Mouse (Mus musculus) hindbrain, embryonic 16.5 days (tissue): Measurements from ENCODE around the gene Map1a. TPM values are rescaled to one million over a fixed set of nuclear protein-coding genes. Genes with fewer than 3 reads are reported as not detected.
A peak's percentile ranks its signal among the peaks of the same experiment; 100 is the strongest.

Source experiments
- ATAC-seq: fragments of 200-750 bp; cut with Nextera tagmentation; 2 replicates; pipeline ENCODE4 v1.8.0; 2017; ENCODE audit warnings: moderate TSS enrichment, moderate library complexity
- H3K27ac ChIP-seq: fragments of 300-500 bp; sonication (generic); 2 replicates; pipeline ENCODE4 v1.5.1; 2014; ENCODE audit warnings: low read depth, mild to moderate bottlenecking, control low read depth, low read length, moderate library complexity
- H3K27me3 ChIP-seq: fragments of 300-500 bp; sonication (generic); replicated peaks from 2 replicates; pipeline ENCODE4 v1.6.1; 2014; ENCODE audit warnings: low read length; ENCODE audit not compliant: control insufficient read depth, insufficient read depth
- H3K36me3 ChIP-seq: fragments of 300-500 bp; sonication (generic); 2 replicates; pipeline ENCODE4 v1.6.1; 2014; ENCODE audit warnings: mild to moderate bottlenecking, low read length, moderate library complexity, mixed read lengths; ENCODE audit not compliant: control insufficient read depth, insufficient read depth
- H3K4me1 ChIP-seq: fragments of 300-500 bp; sonication (generic); 2 replicates; pipeline ENCODE4 v1.6.1; 2014; ENCODE audit warnings: low read depth, low read length; ENCODE audit not compliant: control insufficient read depth, insufficient read depth
- H3K4me2 ChIP-seq: fragments of 300-500 bp; sonication (generic); 2 replicates; pipeline ENCODE4 v1.6.1; 2014; ENCODE audit warnings: mild to moderate bottlenecking, low read length, control low read depth, moderate library complexity
- H3K4me3 ChIP-seq: fragments of 300-500 bp; sonication (generic); 2 replicates; pipeline ENCODE4 v1.5.1; 2014; ENCODE audit warnings: mild to moderate bottlenecking, low read length, control low read depth, moderate library complexity
- H3K9ac ChIP-seq: fragments of 300-500 bp; sonication (generic); 2 replicates; pipeline ENCODE4 v1.6.1; 2014; ENCODE audit warnings: low read depth, mild to moderate bottlenecking, control low read depth, low read length, moderate library complexity
- H3K9me3 ChIP-seq: fragments of 300-500 bp; sonication (generic); 2 replicates; pipeline ENCODE4 v1.6.1; 2014; ENCODE audit warnings: mild to moderate bottlenecking, low read length, moderate library complexity; ENCODE audit not compliant: control insufficient read depth
- WGBS: fragments of 180-500 bp; shearing (Covaris S2); extraction: QIAGEN DNeasy Blood & Tissue Kit; methylation state at CpG from one replicate; pipeline ENCODE4 v1.1.7; 2014; 5-methylcytosine and 5-hydroxymethylcytosine counted together
- polyA plus RNA-seq: library from polyadenylated mRNA; unstranded; fragments of >200 nt; fragmentation: Nextera tagmentation; extraction: Ambion mirVana; gene quantifications from 2 replicates; pipeline ENCODE4 v1.2.1, GENCODE M21; 2015

The Map1a gene
- polyA plus RNA-seq, 1 experiment from 2014 or later = 46.5 TPM

GRCm38 (mm10) chr2:121354378-121354777 lies 65.0 kb downstream of the Map1a start:
- Histone ChIP-seq H3K27ac (peak overlapping the region; percentile 89), H3K9ac (peak overlapping the region; percentile 92), H3K4me3 (peak overlapping the region; percentile 78), H3K27me3 (peaks cover 5% of the 10 kb centered on the region), H3K4me2 (peak overlapping the region; percentile 85), H3K9me3 (no peaks in the 10 kb centered on the region), H3K36me3 (no peaks in the 10 kb centered on the region; the same call in 1 of the 2 replicates), H3K4me1 (peaks cover 15% of the 10 kb centered on the region)
- WGBS = 4% methylated on average over 6 of the region's 6 CpGs
- no peak for ATAC-seq

- H3K4me3 ChIP-seq = peak within 1 kb of the TSS; percentile 78
- no peaks in the 10 kb centered on the region for H3K9me3 ChIP-seq
- peaks cover 17% of the 10 kb centered on the region for H3K4me1 ChIP-seq
- peak within 1 kb of the TSS; percentile 89 for H3K27ac ChIP-seq
- H3K4me2 ChIP-seq = peak within 1 kb of the TSS; percentile 85
- H3K9ac ChIP-seq = peak within 1 kb of the TSS; percentile 92
- ATAC-seq = peak; percentile 96
- H3K27me3 ChIP-seq = peaks cover 5% of the 10 kb centered on the region
- H3K36me3 ChIP-seq = no peaks in the 10 kb centered on the region
- under 1% methylated on average over 55 of the region's 58 CpGs for WGBS
These were observed 65.6 kb downstream of the Map1a start, which contains the start of gene Ppip5k1 for GRCm38 (mm10) chr2:121354820-121355592. Ppip5k1 (minus strand) TSS chr2:121355396.

GRCm38 (mm10) chr2:121357494-121357893 lies 68.1 kb downstream of the Map1a start, which contains the start of gene Ckmt1:
Ckmt1 (plus strand) TSS chr2:121357714.
- Histone ChIP-seq H3K27ac (peak within 1 kb of the TSS; percentile 90), H3K9me3 (no peaks in the 10 kb centered on the region), H3K4me2 (peak within 1 kb of the TSS; percentile 60), H3K27me3 (peaks cover 5% of the 10 kb centered on the region), H3K4me3 (peak within 1 kb of the TSS; percentile 54), H3K4me1 (peaks cover 17% of the 10 kb centered on the region), H3K9ac (peak within 1 kb of the TSS; percentile 77), H3K36me3 (no peaks in the 10 kb centered on the region)
- 66% methylated on average over 5 of the region's 5 CpGs for WGBS
- ATAC-seq = no peak

- H3K4me2 ChIP-seq = peak overlapping the region; percentile 60
- 3% methylated on average over 4 of the region's 4 CpGs for WGBS
These were observed 68.6 kb downstream of the Map1a start for GRCm38 (mm10) chr2:121357961-121358360.

DNA sequence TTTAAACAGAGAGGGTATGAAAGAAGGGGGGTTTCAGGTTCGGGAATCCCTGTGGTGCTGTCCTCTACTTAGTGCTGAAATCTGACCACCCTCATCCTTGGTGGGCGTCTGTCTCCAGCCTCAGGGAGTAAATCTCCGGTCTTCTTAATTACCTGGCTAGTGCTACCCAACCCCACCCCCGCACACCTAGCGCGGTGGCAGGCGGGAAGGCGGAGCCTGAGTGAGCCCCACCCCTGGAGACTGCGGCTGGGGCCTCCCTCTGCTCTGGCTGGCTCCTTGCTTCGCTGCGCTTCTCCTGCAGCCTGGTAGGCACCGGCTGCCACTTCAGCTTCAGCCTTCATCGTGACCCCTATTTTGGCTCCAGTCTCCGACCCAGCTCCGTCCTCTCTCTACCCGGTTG lies 69.0 kb downstream of the Map1a start:
- peak overlapping the region; percentile 90 for H3K27ac ChIP-seq
- peak; percentile 90 for ATAC-seq
- H3K4me1 ChIP-seq = peaks cover 17% of the 10 kb centered on the region
- H3K27me3 ChIP-seq = peaks cover 5% of the 10 kb centered on the region
- H3K36me3 ChIP-seq = no peaks in the 10 kb centered on the region
- peak overlapping the region; percentile 60 for H3K4me2 ChIP-seq
- peak overlapping the region; percentile 77 for H3K9ac ChIP-seq
- no peaks in the 10 kb centered on the region for H3K9me3 ChIP-seq
- H3K4me3 ChIP-seq = peak overlapping the region; percentile 54
- under 1% methylated on average over 16 of the region's 16 CpGs for WGBS

More at GRCm38 (mm10) chr2:121357961-121358360, 68.6 kb downstream of the Map1a start:
- peaks cover 17% of the 10 kb centered on the region for H3K4me1 ChIP-seq
- H3K36me3 ChIP-seq = no peaks in the 10 kb centered on the region
- peak overlapping the region; percentile 90 for H3K27ac ChIP-seq
- H3K9ac ChIP-seq = peak overlapping the region; percentile 77
- H3K4me3 ChIP-seq = peak overlapping the region; percentile 54
- H3K27me3 ChIP-seq = peaks cover 5% of the 10 kb centered on the region
- H3K9me3 ChIP-seq = no peaks in the 10 kb centered on the region
- no peak for ATAC-seq

DNA sequence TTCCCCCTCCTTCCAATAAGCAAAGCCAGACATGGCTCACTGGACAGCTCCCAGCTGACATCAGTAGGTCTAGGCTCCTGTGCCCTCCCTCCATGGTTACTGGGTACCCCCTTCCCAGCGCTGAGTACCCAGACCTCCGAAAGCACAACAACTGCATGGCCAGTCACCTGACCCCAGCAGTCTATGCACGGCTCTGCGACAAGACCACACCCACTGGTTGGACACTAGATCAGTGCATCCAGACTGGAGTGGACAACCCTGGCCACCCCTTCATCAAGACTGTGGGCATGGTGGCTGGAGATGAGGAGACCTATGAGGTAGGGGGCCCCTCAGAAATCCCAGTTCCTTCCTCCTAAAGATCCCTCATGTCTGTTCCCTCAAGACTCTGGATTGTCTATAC lies 70.1 kb downstream of the Map1a start:
- Histone ChIP-seq H3K4me3 (peak overlapping the region; percentile 54), H3K27ac (no peak overlapping the region), H3K4me1 (peaks cover 13% of the 10 kb centered on the region), H3K27me3 (peaks cover 5% of the 10 kb centered on the region), H3K4me2 (peak overlapping the region; percentile 60), H3K9ac (peak overlapping the region; percentile 77; the same call in 1 of the 2 replicates), H3K9me3 (no peaks in the 10 kb centered on the region), H3K36me3 (0 out of 2 replicates have a peak, but pooled peaks cover under 1% of the 10 kb centered on the region)
- ATAC-seq = no peak
- 51% methylated on average over 4 of the region's 4 CpGs for WGBS

Other genes starting within 250 kb of the Map1a start
- 0.16 and 0.35 TPM in 2 replicates for gene Tgm5, start 203.8 kb upstream of the Map1a start, polyA plus RNA-seq
- gene Tgm7, start 179.8 kb upstream of the Map1a start, polyA plus RNA-seq = not detected in 2 replicates
- gene Adal, start 149.2 kb upstream of the Map1a start, polyA plus RNA-seq = 25.2 and 25.6 TPM in 2 replicates
- 18.1 and 18.5 TPM in 2 replicates for gene Lcmt2, start 148.9 kb upstream of the Map1a start, polyA plus RNA-seq
- 38.3 and 45.0 TPM in 2 replicates for gene Tubgcp4, start 118.9 kb upstream of the Map1a start, polyA plus RNA-seq
- 6.9 and 7.0 TPM in 2 replicates for gene Zscan29, start 118.5 kb upstream of the Map1a start, polyA plus RNA-seq
- 134 and 146 TPM in 2 replicates for gene Trp53bp1, start 18.2 kb upstream of the Map1a start, polyA plus RNA-seq
- 22.6 and 23.2 TPM in 2 replicates for gene Ppip5k1, start 65.8 kb downstream of the Map1a start, polyA plus RNA-seq
- 137 and 165 TPM in 2 replicates for gene Ckmt1, start 68.1 kb downstream of the Map1a start, polyA plus RNA-seq
- 0.03 and 0.04 TPM in 2 replicates for gene Strc, start 97.6 kb downstream of the Map1a start, polyA plus RNA-seq
- 379 and 403 TPM in 2 replicates for gene Pdia3, start 124.2 kb downstream of the Map1a start, polyA plus RNA-seq
- 3.5 and 3.6 TPM in 2 replicates for gene Catsper2, start 124.2 kb downstream of the Map1a start, polyA plus RNA-seq
- 2.4 and 3.0 TPM in 2 replicates for gene Ell3, start 154.7 kb downstream of the Map1a start, polyA plus RNA-seq
- 254 and 262 TPM in 2 replicates for gene Serf2, start 159.6 kb downstream of the Map1a start, polyA plus RNA-seq
- gene Hypk, start 163.7 kb downstream of the Map1a start, polyA plus RNA-seq = 99.2 and 122 TPM in 2 replicates
- gene Serinc4, start 167.2 kb downstream of the Map1a start, polyA plus RNA-seq = 0.95 and 1.2 TPM in 2 replicates
- gene Mfap1b, start 184.5 kb downstream of the Map1a start, polyA plus RNA-seq = 68.2 and 71.2 TPM in 2 replicates
- gene Mfap1a, start 217.1 kb downstream of the Map1a start, polyA plus RNA-seq = 28.4 and 28.6 TPM in 2 replicates
- gene Wdr76, start 217.1 kb downstream of the Map1a start, polyA plus RNA-seq = 3.2 TPM in 2 replicates